Mouse (Mus musculus) A20 (cell line): ENCODE data around the gene Rnf43.

Experiments
- DNase-seq: peaks from one replicate; pipeline ENCODE4 v3.0.0-alpha.2; 2011; ENCODE audit warnings: low read depth, low spot score

Gene Rnf43

GRCm38 (mm10) chr11:87677756-87678155, 15.2 kb downstream of the Rnf43 start:
- DNase-seq = no peak

- DNase-seq = no peak
Measured at GRCm38 (mm10) chr11:87678545-87678944, 16.0 kb downstream of the Rnf43 start.

- no peak for DNase-seq
Measured at GRCm38 (mm10) chr11:87678976-87679375, 16.5 kb downstream of the Rnf43 start.

- no peak for DNase-seq
Measured at GRCm38 (mm10) chr11:87680786-87681185, 18.3 kb downstream of the Rnf43 start.

GRCm38 (mm10) chr11:87682096-87682495, 19.6 kb downstream of the Rnf43 start:
- DNase-seq = no peak

- DNase-seq = no peak
Measured at GRCm38 (mm10) chr11:87682838-87683571, 20.5 kb downstream of the Rnf43 start.

- DNase-seq = peak; percentile 46
Measured at GRCm38 (mm10) chr11:87686407-87686806, 23.9 kb downstream of the Rnf43 start.

GRCm38 (mm10) chr11:87687246-87688225, 25.0 kb downstream of the Rnf43 start:
- no peak for DNase-seq

GRCm38 (mm10) chr11:87688478-87689203, 26.1 kb downstream of the Rnf43 start:
- DNase-seq = no peak

GRCm38 (mm10) chr11:87689402-87689808, 26.9 kb downstream of the Rnf43 start:
- DNase-seq = peak; percentile 50

- peak; percentile 86 for DNase-seq
Measured at GRCm38 (mm10) chr11:87690054-87690740, 27.7 kb downstream of the Rnf43 start.

GRCm38 (mm10) chr11:87697131-87697682, 34.7 kb downstream of the Rnf43 start:
- no peak for DNase-seq

GRCm38 (mm10) chr11:87698126-87698525, 35.6 kb downstream of the Rnf43 start:
- DNase-seq = no peak

- DNase-seq = no peak
Measured at GRCm38 (mm10) chr11:87701108-87701507, 38.6 kb downstream of the Rnf43 start.

GRCm38 (mm10) chr11:87701877-87702620, 39.5 kb downstream of the Rnf43 start:
- DNase-seq = no peak

- DNase-seq = no peak
Measured at GRCm38 (mm10) chr11:87703654-87704053, 41.1 kb downstream of the Rnf43 start.

GRCm38 (mm10) chr11:87704289-87704688, 41.8 kb downstream of the Rnf43 start:
- DNase-seq = no peak

GRCm38 (mm10) chr11:87707570-87707969, 45.0 kb downstream of the Rnf43 start:
- no peak for DNase-seq

- no peak for DNase-seq
Measured at GRCm38 (mm10) chr11:87708979-87709378, 46.5 kb downstream of the Rnf43 start.
